Mouse (Mus musculus): Measurements from ENCODE around the gene Imp4.

Imp4 gene

DNA sequence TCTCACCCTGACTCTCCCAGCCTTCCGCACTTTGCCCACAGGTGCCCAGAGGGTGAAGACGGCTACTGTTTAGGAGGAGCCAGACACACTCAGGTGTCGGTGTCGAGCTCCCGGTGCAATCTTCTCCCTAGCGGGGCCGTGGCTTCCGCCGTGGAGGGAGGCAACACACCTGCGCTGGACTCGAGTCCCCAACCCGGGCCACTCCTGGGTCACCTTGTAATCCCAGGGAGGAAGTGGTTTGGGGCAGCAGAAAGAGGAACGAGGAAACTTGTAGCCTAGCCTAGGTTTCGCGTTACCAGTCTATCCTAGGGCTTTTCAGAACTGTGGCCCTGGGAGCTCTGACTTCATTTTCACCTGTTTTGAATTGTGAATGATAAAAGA lies 20.4 kb downstream of the Imp4 start:
- DNase-seq (ENCODE audit: low read depth, low spot score), result no peak

DNA sequence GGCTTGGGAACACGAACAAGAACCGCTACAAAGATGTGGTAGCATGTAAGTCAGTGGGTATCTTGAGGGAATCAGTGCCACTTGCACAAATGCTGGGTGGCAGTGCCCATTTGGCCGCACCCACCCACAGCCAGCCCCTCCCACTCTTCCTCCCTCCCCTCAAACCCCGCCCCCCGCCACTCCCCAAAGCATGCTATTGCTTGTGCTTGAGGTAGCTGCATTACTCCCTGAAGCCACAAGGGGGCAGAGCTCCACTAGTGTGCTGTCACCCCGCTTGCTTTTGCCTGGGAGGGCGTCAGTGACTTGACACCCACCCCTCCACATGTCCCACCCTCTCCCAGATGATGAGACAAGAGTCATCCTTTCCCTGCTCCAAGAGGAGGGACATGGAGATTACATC lies 23.1 kb downstream of the Imp4 start:
- peak; percentile 84 for DNase-seq (ENCODE audit: low read depth, low spot score)

DNA sequence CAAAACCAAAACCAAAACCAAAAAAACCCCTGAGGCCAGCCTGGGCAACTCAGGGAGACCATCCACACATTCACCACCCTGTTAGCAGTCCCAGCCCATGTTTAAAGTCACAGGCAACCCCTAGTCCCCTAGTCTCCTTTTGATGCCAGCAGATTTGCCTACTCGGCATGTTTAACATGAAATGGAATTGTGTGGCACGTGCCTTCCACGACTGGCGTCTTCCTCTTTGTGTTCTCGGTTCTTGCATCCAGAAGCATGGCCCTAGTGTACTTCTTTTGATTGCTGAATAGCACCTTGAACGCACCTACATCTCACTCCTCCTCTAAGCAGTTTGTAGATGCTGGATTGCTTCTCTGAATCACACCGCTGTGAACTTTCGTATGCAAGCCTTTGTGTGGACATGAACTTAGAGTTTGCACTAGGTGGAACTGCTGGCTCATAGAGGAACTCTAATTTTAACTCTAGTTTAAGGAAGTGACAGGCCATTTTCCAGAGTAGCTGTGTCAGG lies 24.7 kb downstream of the Imp4 start:
- DNase-seq (ENCODE audit: low read depth, low spot score), result no peak

DNA sequence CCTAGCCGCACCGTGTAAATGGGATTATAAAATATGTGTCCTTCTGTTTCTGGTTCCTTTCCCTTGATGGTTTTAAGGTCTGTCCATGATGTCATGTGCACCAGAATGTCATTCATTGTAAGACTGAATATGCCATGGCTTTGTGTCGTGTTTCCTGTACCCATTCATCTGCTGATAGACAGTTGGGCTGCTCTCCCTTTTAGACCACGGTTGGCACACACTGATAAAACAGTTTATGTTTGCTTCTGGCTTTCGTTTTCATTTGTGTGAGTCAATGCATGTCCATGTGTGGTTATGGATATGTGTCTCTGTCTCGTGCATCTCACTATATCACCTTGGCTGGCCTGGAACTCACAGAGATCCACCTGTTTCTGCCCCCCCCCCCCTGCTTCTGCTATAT lies 25.8 kb downstream of the Imp4 start:
- DNase-seq (ENCODE audit: low read depth, low spot score), result no peak

DNA sequence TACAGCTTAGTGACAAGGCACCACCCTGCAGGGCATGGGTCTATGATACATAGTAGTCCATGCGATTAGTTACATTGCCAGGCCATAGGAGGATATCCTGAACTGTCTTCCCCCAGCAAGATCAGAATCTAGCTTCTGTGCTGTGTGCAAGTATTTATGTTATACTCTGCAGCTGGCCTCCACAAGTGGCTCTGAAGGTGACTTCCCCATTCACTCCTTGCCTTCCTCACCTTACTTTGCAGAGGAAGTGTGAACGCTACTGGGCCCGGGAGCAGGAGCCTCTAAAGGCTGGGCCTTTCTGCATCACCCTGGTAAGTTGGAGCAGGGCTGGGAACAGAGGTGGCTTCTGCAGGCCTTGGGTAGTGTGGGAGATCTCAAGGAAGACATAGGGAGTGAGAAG lies 28.4 kb downstream of the Imp4 start:
- DNase-seq (ENCODE audit: low read depth, low spot score), result no peak

DNA sequence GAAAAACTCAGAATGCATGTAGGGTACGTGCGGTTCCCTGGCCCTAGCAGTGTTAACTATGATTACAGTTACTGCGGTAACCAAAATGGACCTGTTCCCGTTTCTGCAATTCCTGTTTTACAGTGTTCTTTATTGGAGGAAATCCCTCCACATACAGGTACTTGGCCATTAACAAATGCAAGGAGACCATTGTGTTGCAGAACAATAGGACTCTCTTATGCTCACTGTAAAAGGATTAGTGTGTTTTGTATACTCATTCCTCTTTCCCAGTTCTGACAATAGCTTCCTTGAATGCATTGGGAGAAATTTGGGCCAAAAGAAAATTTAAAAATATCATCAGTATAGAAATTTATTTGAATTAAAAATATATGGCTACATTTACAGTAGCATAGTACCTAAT lies 28.8 kb downstream of the Imp4 start:
- DNase-seq (ENCODE audit: low read depth, low spot score), result no peak

DNA sequence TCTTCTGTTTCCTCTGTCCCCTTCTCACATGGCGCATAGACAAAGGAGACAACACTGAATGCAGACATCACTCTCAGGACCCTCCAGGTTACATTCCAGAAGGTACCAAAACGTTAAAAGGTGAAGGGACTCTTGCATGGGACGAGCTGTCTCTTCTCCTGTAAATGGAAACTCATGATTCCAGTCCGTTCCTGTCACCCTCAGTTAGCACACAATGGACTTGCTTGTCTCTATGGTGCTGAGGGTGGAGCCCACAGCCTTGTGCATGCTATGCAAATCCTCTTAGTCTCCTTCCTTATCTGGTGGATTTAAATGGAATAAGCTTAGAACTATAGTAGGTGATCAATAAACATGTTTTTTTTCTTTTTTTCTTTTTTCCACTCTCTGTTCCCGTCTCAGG lies 30.1 kb downstream of the Imp4 start:
- DNase-seq (ENCODE audit: low read depth, low spot score), result no peak

DNA sequence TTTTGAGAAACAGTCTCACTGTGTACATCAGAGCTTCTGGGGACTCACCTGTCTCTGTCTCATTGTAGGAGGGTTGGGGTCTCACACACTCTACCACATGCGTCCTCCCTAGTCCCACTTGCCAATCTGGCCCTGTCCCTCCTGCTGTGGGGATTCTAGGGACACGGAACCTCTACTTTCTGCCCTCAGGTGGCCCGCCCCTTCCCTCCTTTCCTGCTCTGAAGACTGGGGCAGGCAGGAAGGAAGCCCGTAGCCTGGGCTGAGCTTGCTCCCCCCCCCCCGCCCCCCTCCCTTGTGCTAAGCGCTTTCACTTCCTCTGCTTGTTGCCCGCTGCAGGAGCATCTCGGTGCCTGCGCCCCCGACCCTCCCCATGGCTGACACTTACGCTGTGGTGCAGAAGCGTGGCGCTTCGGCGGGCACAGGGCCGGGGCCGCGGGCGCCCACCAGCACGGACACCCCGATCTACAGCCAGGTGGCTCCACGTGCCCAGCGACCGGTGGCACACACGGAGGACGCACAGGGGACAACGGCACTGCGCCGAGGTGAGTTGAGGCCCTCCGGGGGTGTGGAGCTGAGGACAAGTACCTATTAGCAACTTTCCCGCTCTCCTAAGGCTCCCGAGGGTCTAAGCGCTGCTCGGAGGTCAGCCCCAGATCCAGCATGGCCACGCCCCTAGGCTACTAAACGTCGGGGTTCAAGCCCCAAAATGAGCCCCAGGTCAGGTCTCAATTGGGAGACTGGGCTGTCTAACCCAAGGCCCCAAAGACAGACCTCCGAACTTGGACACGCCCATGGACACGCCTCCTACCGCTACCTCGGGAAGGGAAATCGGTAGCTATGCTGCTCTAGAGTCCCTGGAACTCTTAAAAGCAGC lies 33.0 kb downstream of the Imp4 start:
- peak; percentile 22 for DNase-seq (ENCODE audit: low read depth, low spot score)

DNA sequence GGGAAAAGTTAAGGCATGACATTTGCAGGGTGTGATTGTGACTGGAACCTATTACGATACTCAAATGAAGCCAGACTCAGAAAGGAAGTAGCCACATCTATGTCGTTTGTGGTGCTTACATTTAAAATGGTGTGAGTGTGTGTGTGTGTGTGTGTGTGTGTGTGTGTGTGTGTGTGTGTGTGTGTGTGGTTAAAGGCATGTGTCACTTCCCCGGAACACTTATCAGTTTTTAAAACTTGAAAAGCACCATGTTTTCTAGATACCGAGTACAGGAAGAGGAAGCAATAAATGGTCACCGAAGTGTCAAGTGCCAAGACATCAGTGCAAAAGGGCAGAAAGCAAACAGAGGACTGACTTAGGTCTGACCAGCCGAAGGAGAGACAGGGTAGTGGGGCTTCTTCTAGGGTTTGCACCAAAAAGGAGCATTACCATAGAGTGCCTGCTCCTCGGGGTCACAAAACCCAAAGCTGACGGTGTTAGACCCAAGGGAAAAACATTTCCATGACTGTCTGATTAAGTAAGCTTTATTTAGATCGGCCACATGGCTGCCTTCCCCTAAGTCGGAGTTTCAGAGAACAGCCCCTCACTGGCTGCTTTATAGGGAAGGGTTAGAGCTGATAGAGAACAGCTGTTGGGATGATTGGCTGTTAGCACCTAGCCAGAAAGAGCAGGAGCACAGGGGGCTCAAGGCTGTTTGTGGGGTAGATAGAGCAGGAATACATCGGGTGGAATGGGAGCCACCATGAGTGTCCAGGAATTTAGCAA lies 39.4 kb downstream of the Imp4 start:
- DNase-seq (ENCODE audit: low read depth, low spot score), result no peak

DNA sequence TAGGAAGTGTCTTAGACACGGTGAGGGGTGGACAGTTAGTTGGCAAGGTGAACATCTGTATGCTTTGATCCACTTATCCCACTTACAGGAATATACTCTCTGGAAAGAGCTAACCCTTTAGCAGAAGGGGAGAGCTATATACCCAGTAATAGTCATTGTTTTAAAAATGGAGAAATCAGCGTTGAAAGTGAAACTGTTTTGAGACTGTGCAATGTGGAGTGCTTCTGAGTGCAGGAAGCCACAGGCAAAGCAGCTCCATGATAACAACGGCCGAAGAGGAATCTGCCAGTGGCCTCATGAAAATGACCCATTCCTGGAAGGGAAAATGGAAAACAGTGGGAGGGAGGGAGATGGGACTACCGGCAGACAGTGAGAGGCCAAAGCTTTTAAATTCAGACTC lies 41.1 kb downstream of the Imp4 start:
- no peak for DNase-seq (ENCODE audit: low read depth, low spot score)

DNA sequence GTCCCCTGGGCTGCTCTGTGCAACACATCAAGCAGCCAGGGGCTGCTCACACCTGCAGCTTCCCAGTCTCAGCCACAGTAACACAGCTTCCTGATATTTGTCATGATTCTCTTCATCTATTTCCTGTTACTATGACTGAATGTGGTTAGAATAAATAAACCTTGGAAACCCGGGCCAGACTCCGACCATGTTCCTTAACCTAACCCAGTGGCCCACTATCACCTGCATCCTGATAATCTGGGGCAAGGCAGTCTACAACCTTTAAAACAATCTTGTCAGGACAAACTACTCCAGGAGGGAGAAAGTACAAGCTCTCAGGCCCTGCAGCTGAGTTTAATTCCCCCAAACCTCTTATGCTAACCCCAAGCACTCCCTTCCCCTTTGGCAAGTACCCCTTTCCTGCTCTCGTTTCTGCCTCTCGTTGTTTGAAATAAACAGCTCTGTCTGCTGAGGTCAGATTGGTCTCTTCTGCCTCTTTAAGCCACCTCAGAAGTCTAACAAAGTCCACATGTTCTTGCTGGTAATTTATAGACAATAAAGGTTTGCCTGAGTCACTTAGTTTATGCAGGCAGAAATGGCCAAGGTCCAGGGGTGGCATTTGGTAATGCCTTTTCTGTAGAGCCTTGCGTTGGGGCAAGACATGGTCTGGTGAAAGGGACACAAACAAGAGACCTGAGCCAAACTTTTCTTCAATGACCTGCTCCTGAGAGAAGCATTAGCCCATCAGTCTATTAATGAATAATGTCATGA lies 42.4 kb downstream of the Imp4 start:
- no peak for DNase-seq (ENCODE audit: low read depth, low spot score)

DNA sequence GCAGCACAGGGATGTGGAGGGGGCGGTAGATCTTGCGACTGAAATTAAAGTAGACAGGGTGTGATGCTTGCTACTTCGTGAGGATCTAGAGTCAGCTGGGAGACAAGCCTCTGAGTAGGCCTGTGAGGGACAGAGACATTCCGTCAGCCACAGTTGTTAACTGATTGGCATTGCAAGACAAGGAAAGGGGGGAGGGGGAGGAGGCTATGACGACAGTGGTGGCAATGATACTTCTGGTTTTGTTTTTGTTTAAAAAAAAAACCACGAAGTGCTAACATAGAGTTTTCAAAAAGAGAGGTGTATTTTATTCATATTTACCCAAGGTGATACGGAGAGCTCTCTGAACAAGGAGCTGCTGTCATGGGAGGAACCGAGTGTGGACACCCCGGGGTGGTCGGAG lies 44.8 kb downstream of the Imp4 start:
- DNase-seq (ENCODE audit: low read depth, low spot score), result peak; percentile 31

DNA sequence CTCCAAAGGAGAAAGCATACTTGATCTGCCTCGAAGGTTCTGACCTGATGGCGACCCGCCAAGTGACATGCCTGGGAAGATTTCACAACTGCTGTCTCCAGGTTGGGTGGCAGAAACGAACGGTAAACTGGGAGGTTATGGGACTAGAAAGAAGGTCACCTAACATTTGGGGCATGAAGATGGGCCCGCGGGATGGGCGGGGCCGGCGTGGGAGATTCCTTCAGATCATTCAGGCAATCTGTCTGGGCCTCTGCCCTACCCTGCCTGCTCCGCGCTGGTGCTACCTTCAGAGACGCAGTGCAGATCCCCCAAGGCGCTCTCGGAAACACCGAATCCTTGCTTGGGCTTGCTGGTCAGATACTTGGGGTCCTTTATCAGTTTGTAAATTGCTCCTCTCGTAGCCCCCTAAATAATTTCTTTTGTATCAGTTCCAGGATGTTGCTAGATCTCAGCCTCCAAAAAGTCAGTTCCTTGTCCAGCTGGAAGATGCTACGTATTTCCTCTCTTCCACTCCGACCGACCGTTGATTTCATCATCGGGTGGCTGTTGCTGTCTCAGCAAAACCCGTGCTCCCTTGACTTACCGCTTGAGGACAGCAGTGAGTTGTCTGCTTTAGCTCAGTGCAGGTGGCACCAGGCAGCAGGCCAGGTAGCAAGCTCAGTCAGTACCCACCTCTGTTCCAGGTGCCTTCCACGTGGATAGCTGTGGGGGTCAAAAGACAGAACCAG lies 46.0 kb downstream of the Imp4 start:
- peak; percentile 92 for DNase-seq (ENCODE audit: low read depth, low spot score)

DNA sequence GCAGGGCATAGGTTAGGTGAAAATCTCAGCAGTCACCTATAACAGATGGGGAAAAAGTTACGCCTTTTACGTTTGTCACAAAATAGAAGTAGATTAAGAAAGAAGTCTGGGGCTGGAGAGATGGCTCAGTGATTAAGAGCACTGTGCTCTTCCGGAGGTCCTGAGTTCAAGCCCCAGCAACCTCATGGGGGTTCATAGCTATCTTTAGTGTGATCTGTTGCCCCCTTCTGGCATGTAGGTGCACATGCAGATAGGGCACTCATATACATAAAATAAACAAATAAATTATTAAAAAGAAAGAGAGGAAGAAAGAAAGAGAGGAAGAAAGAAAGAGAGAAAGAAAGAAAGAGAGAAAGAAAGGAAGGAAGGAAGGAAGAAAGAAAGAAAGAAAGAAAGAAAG lies 47.7 kb downstream of the Imp4 start:
- no peak for DNase-seq (ENCODE audit: low read depth, low spot score)

DNA sequence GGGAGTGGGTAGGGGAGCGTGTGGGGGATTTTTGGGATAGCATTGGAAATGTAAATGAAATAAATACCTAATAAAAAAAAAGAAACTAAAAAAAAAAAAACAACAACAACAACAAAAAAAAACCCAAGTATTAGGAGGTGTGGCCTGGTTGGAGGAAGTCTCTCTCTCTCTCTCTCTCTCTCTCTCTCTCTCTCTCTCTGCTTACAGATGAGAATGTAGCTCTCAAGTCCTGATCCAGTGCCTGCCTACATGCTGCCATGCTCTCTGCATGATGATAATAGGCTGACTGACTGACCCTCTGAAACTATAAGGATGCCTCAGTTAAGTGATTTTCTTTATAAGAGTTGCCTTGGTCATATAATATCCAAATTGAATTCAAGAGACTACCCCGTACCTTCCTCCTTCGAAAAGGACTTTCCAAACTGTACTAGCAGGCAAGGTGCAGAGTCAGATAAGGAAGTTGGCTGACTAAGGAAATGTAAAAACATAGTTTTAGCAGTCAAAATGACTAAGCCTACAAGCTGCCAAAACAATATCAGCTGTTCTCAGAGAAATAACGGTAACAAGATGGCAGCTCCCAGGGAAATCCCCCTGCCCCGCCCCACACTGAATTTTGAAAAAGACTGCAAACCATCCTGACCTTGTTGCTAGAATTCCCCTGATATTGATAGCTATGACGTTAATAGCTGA lies 50.3 kb downstream of the Imp4 start:
- no peak for DNase-seq (ENCODE audit: low read depth, low spot score)

DNA sequence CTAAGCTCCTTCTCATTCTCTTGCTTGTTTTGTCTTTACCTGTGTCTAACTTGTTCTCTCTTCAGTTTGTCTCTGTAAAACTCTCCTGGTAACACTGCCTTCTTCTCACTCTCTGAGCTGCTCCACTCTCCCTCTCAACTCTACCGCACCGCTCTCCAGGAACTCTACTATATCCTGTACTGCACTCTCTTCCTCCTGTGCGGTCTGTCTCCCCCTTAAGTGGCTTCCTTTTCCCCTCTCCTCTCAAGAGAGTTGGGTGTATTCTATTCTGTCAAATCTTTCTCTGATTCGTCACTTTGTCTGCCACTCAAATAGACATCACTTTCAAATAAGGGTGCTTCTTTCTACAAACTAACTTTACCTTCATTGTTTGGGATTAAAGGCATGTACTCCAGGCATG lies 51.8 kb downstream of the Imp4 start:
- no peak for DNase-seq (ENCODE audit: low read depth, low spot score)

Measured in brain, adult 2 months (tissue).